Mouse (Mus musculus) liver, postnatal 0 days (tissue): Measurements from ENCODE around the gene Gipc2. TPM values are rescaled to one million over a fixed set of nuclear protein-coding genes. Genes with fewer than 3 reads are reported as not detected.

Experiments
- ATAC-seq: fragments of 200-750 bp; cut with Nextera tagmentation; 2 replicates; pipeline ENCODE4 v1.8.0; 2017; ENCODE audit warnings: mild to moderate bottlenecking, moderate library complexity
- DNase-seq: peaks from one replicate; pipeline ENCODE4 v3.0.0-alpha.2; 2016
- H3K27ac ChIP-seq: fragments of 300-500 bp; sonication (generic); 2 replicates; pipeline ENCODE4 v1.5.1; 2014; ENCODE audit warnings: antibody characterized with exemption, moderate library complexity, mild to moderate bottlenecking, low read depth
- H3K27me3 ChIP-seq: fragments of 300-500 bp; sonication (generic); 2 replicates; pipeline ENCODE4 v1.6.1; 2014; ENCODE audit warnings: low read length, control low read depth, mixed read lengths; ENCODE audit not compliant: insufficient read depth
- H3K36me3 ChIP-seq: fragments of 300-500 bp; sonication (generic); replicated peaks from 2 replicates; pipeline ENCODE4 v1.6.1; 2014; ENCODE audit warnings: mild to moderate bottlenecking, control low read depth, low read length, moderate library complexity, mixed read lengths; ENCODE audit not compliant: insufficient read depth
- H3K4me1 ChIP-seq: fragments of 300-500 bp; sonication (generic); 2 replicates; pipeline ENCODE4 v1.6.1; 2014; ENCODE audit warnings: antibody characterized with exemption, mild to moderate bottlenecking, control low read depth; ENCODE audit not compliant: insufficient read depth
- H3K4me2 ChIP-seq: fragments of 300-500 bp; sonication (generic); 2 replicates; pipeline ENCODE4 v1.6.1; 2014; ENCODE audit warnings: low read depth, mild to moderate bottlenecking, low read length, moderate library complexity, mixed read lengths
- H3K4me3 ChIP-seq: fragments of 300-500 bp; sonication (generic); 2 replicates; pipeline ENCODE4 v1.5.1; 2014; ENCODE audit warnings: low read depth, low read length
- H3K9ac ChIP-seq: fragments of 300-500 bp; sonication (generic); replicated peaks from 2 replicates; pipeline ENCODE4 v1.6.1; 2014; ENCODE audit warnings: mild to moderate bottlenecking, moderate library complexity
- H3K9me3 ChIP-seq: fragments of 300-500 bp; sonication (generic); 2 replicates; pipeline ENCODE4 v1.6.1; 2016; ENCODE audit warnings: mild to moderate bottlenecking, control low read depth, low read length, mixed read lengths
- CTCF ChIP-seq: sonication (generic); IDR thresholded peaks from 2 replicates; pipeline ENCODE4 v1.5.1; 2016; ENCODE audit warnings: antibody characterized with exemption, low read depth
- EP300 ChIP-seq: IDR thresholded peaks from 2 replicates; pipeline ENCODE4 v1.6.1; 2016; ENCODE audit warnings: antibody characterized with exemption, low read depth, mild to moderate bottlenecking
- WGBS: fragments of 180-500 bp; shearing (Covaris S2); extraction: QIAGEN DNeasy Blood & Tissue Kit; methylation state at CpG from one replicate; pipeline ENCODE4 v1.1.7; 2014; ENCODE audit not compliant: insufficient replicate concordance; 5-methylcytosine and 5-hydroxymethylcytosine counted together
- polyA plus RNA-seq: library from polyadenylated mRNA; unstranded; fragments of >200 nt; fragmentation: Nextera tagmentation; extraction: Ambion mirVana; gene quantifications from 2 replicates; pipeline ENCODE4 v1.2.1, GENCODE M21; 2015

The Gipc2 gene
- polyA plus RNA-seq, 1 experiment from 2014 or later: 3.5 TPM

- H3K9me3 ChIP-seq: no peaks in the 10 kb centered on the region
- TF ChIP-seq CTCF (peak; percentile 91), EP300 (no peak)
- H3K4me1 ChIP-seq: peaks cover 35% of the 10 kb centered on the region
- no peak overlapping the region for H3K27ac ChIP-seq
- 15% methylated on average over 9 of the region's 9 CpGs for WGBS
- H3K36me3 ChIP-seq: no peaks in the 10 kb centered on the region; the same call in 1 of the 2 replicates
- H3K4me2 ChIP-seq: no peak overlapping the region
- DNase-seq: peak; percentile 77
- no peak overlapping the region for H3K4me3 ChIP-seq
- 0 out of 2 replicates have a peak, but pooled peaks have one; percentile 16 for ATAC-seq
- H3K27me3 ChIP-seq: peaks cover 9% of the 10 kb centered on the region
- no peak overlapping the region for H3K9ac ChIP-seq
Observed at GRCm38 (mm10) chr3:152111081-152111480, 54.9 kb downstream of the Gipc2 start.

DNA sequence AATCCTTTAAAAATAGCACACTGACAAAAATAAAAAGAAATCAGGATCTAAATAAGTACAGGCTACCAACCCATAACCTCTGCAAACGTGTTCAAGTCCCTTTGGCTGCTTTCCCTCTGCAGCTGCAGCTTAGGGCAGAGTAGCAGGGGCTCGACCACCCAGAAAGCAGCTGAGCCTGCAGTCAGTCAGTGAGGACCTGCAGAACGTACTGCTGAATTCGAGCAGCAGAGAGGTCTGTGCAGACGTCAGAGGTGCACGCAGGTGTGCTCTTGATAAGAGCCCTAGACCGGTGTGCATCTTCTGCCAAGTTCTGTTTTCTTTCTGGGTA, 56.8 kb downstream of the Gipc2 start:
- Histone ChIP-seq H3K9ac (no peak overlapping the region), H3K4me3 (no peak overlapping the region), H3K36me3 (no peaks in the 10 kb centered on the region; the same call in 1 of the 2 replicates), H3K9me3 (no peaks in the 10 kb centered on the region; the same call in 1 of the 2 replicates), H3K27me3 (peaks cover 19% of the 10 kb centered on the region), H3K27ac (no peak overlapping the region), H3K4me2 (no peak overlapping the region), H3K4me1 (peaks cover 20% of the 10 kb centered on the region)
- DNase-seq (no peak), ATAC-seq (no peak)
- TF ChIP-seq CTCF: no peak
- TF ChIP-seq EP300: no peak
- 64% methylated on average over 7 of the region's 7 CpGs for WGBS

DNA sequence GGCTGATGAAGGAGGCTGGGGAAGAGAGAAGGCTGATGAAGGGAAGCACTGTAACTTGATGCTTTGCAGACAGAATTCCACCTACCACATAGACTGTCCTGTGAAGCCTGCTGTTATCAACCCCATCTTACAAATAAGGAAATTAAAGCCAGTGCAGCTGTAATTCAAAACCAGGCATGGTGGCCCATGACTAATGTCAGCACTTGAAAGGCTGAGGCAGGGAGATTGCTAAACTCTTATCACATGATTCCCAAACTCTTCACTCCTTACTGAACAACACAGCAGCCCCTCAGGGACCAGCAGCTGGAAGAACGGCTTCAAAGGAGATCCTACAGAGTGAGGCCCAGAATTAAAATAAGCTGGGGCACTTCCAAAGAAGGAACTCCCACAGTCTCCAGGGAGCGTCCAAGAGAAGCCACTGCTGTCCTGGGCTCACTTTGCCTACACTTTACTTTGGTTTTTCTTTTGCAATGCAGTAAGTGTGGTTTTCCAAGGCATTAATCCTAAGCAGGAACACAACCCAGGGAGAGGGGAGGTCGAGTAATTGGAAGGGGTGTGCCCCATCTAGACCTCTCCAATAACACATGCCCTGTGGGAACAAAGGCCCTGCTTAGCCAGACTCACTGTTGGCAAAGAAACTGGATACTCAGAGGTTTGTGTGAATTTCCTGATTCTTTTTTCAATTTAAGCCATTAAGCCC, 57.3 kb downstream of the Gipc2 start:
- H3K4me3 ChIP-seq: no peak overlapping the region
- H3K9ac ChIP-seq: no peak overlapping the region
- peaks cover 15% of the 10 kb centered on the region for H3K4me1 ChIP-seq
- H3K27ac ChIP-seq: no peak overlapping the region
- peaks cover 19% of the 10 kb centered on the region for H3K27me3 ChIP-seq
- WGBS: 52% methylated on average over 3 of the region's 3 CpGs
- H3K36me3 ChIP-seq: no peaks in the 10 kb centered on the region; the same call in 1 of the 2 replicates
- no peaks in the 10 kb centered on the region; the same call in 1 of the 2 replicates for H3K9me3 ChIP-seq
- TF ChIP-seq EP300 (no peak), CTCF (no peak)
- no peak overlapping the region for H3K4me2 ChIP-seq
- ATAC-seq (no peak), DNase-seq (no peak)

GRCm38 (mm10) chr3:152108003-152108395, 58.0 kb downstream of the Gipc2 start:
- TF ChIP-seq EP300 (no peak), CTCF (no peak)
- Histone ChIP-seq H3K27me3 (peaks cover 19% of the 10 kb centered on the region), H3K4me3 (no peak overlapping the region), H3K9ac (no peak overlapping the region), H3K4me2 (no peak overlapping the region), H3K27ac (no peak overlapping the region), H3K4me1 (peaks cover 10% of the 10 kb centered on the region; the same call in 1 of the 2 replicates), H3K9me3 (no peaks in the 10 kb centered on the region; the same call in 1 of the 2 replicates), H3K36me3 (no peaks in the 10 kb centered on the region; the same call in 1 of the 2 replicates)
- DNase-seq (no peak), ATAC-seq (no peak)
- 50% methylated on average over 5 of the region's 5 CpGs for WGBS

GRCm38 (mm10) chr3:152107149-152108002, 58.7 kb downstream of the Gipc2 start:
- ATAC-seq (no peak), DNase-seq (no peak)
- peak overlapping the region; percentile 6; the same call in 1 of the 2 replicates for H3K4me3 ChIP-seq
- H3K27me3 ChIP-seq: peaks cover 19% of the 10 kb centered on the region
- H3K9me3 ChIP-seq: no peaks in the 10 kb centered on the region; the same call in 1 of the 2 replicates
- 25% methylated on average over 30 of the region's 30 CpGs for whole genome bisulfite sequencing
- H3K27ac ChIP-seq: no peak overlapping the region
- H3K36me3 ChIP-seq: no peaks in the 10 kb centered on the region; the same call in 1 of the 2 replicates
- no peak overlapping the region for H3K9ac ChIP-seq
- H3K4me1 ChIP-seq: peaks cover 6% of the 10 kb centered on the region; the same call in 1 of the 2 replicates
- no peak for TF ChIP-seq CTCF
- no peak for TF ChIP-seq EP300
- peak overlapping the region; percentile 52 for H3K4me2 ChIP-seq
